Mouse (Mus musculus): Measurements from ENCODE around the gene Htra1.

Htra1 gene

DNA sequence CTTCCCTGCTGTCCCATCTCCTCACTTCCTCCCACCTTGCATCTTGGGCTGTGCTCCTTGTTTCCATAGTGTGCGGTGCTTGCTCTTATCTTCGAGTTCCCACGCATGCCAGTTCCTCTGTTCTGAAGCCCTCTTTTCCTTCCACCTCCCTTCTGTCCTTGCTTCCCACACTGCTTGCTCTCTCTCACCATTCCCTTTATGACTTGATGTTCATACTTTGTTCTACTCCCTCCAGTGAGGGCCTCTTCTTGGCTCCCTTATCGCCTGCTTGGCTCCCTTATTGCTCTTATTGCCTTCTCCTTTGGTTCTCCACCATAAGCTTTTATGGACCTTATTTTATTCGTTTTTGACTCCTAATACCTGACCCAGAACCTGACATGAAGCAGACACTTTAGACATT lies 73.3 kb downstream of the Htra1 start:
- no peak for DNase-seq (ENCODE audit: low read depth, low spot score)

DNA sequence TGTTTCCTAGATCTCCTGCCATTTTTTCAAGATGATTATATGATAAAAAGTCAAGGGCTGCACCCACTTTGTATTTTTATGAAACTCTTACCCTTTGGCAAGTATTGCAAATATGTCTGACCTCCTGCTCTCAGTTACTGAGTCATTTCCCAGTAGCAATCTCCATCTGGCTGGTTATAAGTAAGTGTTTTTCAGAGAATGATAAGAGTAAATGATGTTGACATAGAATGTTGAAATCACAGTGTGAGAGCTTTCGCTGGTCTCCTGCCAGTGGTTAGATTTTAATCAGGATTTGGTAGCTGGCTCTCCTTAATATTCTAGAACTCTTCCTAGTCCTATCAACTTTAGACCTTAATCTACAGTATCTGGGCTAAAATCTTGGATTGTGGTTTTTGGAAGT lies 76.0 kb downstream of the Htra1 start:
- DNase-seq (ENCODE audit: low read depth, low spot score), result no peak

DNA sequence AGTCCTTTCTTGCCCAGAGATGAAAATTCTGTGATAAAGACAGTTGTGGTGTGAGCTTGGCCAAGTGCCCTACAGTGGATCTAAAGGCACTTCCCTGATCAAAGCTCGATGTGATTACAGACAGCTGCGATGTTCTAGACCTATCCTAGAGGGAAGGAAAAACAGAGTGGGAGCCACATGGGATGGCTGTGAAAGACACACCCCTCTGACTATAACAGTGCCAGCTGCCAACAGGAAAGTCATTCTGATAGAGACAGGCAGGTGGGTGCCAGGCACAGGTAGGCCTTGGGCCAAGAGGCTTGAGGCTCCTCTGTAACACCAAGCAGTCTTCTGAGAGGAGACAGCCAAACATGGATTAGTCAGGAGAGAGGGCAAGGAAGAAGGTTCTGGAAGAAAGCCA lies 83.3 kb downstream of the Htra1 start:
- DNase-seq (ENCODE audit: low read depth, low spot score), result no peak

DNA sequence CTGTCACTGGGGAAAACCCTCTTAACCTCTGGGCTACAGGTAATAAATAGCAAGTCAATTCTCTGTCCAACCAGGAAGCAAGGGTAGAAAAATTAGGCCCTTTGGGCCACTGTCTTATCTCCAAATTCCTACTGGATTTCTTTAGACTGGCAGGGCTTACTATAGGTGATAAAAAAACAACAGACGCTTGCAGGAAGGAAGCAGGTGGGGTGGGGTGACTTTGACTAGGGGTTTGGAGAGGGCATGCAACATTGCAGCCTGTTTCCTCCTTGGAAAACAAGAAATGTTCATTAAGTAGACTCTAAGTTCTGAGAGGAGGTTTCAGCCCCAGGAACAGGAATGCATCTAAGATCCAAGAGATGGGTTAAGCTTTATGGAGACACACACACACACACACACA lies 88.9 kb downstream of the Htra1 start:
- no peak for DNase-seq (ENCODE audit: low read depth, low spot score)

DNA sequence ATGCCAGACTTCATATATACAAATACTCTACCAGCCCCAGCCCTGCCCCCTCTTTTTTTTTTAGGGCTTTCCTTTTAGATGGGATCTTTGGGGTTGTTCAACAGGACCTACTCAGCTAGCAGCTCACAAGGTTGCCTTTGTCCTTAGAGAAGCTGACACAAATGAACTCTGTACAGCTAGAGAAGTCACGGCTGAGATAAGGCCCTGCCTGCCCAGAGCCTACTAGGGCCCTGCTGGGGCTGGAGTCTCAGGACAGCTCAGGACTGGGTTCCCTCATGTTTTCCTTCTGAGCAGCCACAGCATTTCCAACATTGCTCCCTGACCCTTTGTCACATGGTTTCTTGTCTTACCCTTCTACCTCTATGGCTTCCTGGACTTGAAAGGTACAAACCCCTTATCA lies 91.6 kb downstream of the Htra1 start:
- DNase-seq (ENCODE audit: low read depth, low spot score), result no peak

DNA sequence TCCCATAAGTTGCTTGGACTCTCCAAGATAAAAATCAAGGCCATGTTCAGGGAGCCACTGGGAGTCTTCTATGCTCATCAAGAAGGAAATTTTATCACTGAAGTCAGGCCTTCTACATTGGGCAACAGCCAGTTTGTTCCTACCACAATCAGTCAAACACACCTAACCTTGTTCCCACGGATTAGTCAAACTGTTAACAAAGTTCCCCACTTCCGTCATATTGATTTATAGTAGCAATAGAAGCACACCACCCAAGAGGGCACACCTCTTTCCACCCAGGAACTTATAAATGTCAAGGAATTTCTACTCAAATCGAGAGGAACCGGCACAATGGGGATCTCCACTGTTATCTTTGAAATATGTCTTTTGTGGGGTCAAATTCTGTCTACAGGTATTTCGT lies 95.8 kb downstream of the Htra1 start, which contains the start of gene Dmbt1:
TSS of gene Dmbt1 (plus strand) at position 299 of the 400 bp plus-strand sequence.
- DNase-seq (ENCODE audit: low read depth, low spot score), result no peak

All from brain, embryonic 18.5 days (tissue).